Mouse (Mus musculus): ENCODE data around the gene Ncam1.
A peak's percentile ranks its signal among the peaks of the same experiment; 100 is the strongest.

Ncam1 gene

DNA sequence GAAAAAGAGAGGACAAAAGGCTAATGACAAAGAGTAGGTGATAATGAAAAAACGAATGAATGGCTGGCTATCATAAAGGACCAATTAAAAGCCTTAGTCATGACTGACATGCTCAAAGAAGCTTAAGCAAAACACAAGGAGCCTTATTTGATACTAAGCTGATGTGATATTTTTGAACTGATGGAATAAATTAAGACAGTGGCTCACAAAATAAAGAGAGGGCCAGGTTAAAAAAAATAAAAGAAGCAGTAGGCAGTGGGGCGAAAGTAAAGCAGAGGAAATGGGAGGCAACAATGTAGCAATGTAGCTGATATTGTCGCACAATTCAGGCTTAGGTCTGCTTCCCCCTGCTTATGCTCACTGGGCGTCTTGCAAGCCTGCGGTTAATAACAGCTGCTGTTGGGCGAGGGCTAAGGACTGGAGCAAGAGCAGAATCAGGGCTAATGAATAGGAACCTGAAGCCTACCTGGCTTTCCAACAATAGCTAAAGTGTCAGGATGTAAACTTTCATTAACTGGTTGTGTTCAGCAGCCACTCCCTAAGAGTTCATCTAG lies 126.0 kb downstream of the Ncam1 start:
- DNase-seq: no peak

DNA sequence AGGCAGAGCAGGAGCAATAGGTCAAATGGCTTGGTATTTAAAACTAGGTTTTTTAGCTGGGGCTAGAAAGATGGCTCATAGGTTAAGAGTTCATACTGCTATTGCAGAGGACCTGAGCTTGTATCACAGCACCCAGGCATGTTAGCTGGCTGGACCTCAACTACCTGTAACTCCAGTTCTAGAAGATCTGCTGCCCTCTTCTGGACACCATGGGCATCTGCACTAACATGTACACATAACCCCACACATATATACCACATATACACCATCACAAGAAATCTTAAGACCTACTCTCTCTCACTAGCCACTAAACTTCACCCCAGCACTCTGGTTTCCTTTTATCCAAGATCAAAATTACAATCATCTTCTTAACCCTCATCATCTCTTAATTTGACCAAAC lies 131.7 kb downstream of the Ncam1 start:
- no peak for DNase-seq

DNA sequence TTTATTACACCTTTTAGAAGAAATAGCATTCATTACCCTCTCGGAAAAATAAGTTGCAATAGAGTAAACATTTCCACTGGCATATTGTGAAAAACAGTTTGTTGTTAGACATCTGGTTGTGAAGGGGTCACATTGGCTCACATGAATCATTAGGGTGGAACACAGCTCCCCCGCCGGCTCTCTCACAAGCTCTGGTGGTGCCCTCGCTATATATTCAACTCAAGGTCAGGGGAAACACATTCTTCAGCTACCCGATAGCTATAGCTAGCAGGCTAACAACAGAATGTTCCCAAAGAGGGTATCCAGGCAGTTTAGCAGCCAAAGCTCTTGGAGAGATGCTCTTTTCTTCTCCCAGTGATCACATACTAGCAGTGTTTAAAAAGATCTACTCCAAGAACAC lies 133.4 kb downstream of the Ncam1 start:
- no peak for DNase-seq

GRCm38 (mm10) chr9:49663927-49664320 lies 134.8 kb downstream of the Ncam1 start:
- no peak for DNase-seq

- no peak for DNase-seq
Measured at GRCm38 (mm10) chr9:49662958-49663926, 135.5 kb downstream of the Ncam1 start.

DNA sequence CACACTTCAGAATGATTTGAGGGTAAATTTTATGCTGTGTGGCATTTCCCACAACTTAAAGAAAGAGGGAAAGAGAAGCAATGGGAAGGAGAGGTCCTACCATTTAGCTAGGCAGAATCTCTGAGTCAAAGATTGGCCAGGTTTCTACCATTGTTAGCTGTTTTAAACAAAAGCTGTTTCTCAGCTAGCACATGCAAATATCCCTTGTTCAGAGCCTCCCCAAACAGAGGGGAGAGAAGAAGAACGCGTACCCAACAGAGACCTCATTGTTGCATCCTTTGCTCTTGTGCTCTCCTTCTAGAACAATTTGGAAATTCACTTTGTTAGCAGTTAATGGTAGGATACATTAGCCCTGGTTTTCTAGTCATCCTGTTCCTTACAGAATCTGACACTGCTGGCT lies 137.2 kb downstream of the Ncam1 start:
- DNase-seq: peak; percentile 51

DNA sequence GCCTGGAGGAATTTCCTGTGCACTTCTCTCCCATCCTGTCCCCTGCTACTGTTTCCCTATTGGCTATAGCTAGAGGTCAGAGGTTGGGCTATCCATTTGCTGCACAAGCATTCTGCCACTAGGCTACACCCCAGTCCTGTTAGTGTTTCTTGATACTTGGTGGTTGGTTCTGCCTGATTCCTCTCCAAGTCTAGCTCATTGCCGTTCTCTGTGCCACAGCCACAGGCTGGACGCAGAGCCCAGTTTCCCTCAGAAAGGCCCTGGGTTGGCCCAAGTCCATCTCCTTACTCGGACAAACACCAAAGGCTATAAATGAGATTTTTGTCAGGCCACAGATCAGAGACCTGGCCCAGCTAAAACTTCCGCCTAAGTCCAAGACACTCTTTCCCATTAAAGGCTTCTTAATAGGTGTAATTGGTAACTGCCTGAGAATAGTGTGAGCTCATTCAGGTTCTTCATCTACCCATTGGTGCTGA lies 140.3 kb downstream of the Ncam1 start:
- DNase-seq: peak; percentile 67

- DNase-seq: no peak
Measured at GRCm38 (mm10) chr9:49654470-49654869, 144.3 kb downstream of the Ncam1 start.

DNA sequence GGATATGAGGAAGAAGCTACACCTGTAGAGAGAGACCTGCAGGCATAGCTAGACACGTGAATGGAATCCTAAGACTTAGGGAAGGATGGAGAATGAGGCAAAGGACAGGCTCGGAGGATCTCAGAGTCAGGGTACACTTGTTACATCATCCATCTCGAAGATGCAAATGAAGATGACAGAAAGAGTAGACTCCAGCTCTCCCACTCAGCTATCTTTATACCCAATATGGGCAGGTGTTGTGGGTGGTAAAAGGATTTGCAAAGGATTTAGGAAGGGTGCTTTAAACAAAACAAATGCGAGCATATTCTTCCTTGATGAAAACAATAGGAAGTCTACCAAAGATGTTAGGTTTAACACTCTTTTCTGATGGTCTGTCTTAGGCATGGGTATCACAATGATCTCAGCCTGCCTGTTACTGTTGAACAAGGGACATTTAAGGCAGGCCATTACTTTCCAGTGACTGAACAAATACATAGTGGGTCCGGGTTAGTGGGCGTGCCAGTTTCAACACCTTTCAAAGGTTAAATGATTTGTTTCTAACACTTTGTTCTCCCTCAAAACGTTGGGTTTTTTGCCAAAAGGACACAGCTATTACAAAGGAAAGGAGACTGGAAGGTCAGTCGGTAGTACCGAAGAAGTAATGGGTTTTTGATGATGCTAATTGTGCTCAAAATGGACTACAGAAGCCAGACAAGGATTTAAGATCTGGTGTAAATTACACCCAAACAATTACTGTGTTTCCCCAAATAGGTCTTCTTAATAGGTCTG lies 145.1 kb downstream of the Ncam1 start:
- no peak for DNase-seq

GRCm38 (mm10) chr9:49644296-49644695 lies 154.4 kb downstream of the Ncam1 start:
- no peak for DNase-seq

DNA sequence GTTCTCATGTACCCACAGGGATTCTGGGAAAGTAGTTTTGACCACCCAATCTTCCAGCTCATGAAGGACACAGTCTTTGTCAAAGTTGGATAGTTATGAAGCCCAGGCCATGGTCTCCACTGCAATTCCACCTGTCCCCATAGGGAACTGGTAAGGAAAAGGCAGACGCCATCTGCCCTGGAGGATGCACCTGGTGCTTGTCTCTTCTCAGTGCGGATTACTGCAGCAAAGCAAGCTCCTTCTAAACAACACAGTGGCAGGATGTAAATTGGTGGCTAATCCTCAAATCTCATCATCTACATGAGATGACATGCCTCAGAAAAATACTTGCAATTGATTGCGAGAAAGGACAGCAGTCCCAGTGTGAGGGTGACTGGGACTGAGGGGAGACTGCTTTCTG lies 158.0 kb downstream of the Ncam1 start:
- no peak for DNase-seq

DNA sequence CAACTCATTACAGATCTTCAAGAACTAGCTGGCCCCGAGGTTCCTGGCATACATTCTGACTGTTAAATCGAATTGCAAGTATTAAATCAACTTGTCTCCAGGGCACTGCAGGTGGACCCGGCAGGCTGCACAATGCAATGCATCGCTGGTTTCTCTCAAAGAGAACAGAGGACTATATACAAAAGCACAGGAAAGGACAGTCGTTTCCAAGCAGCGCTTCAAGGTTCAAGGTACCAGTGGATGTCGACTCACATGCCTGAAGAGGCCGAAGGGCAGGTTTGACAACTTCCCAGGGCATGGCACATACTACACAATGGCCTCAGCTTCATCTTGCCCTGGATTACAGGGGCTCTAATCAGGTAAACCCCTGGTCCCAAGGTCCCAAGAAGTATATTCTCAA lies 158.6 kb downstream of the Ncam1 start:
- DNase-seq: no peak

DNA sequence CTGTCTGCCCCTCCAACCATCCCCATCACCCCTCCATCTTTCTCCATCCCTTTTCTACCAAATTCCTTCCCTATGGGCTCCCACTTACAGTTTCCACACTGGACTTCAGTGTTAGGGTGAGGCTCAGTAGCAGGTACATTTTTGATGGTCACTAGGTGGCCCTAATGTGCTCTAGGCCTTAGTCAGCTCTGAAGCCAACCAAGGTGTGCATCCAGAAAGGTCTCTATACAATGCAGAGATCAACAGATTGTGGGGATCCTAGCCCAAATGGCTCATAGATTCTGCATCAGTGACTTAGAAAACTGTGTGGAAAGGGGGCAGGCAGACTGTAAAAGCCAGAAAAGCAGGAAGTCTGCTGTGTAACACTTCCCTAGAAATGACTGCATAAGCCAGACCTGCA lies 160.8 kb downstream of the Ncam1 start:
- DNase-seq: no peak

- no peak for DNase-seq
Measured at GRCm38 (mm10) chr9:49635668-49636326, 162.9 kb downstream of the Ncam1 start.

- no peak for DNase-seq
Measured at GRCm38 (mm10) chr9:49632591-49632990, 166.1 kb downstream of the Ncam1 start.

DNA sequence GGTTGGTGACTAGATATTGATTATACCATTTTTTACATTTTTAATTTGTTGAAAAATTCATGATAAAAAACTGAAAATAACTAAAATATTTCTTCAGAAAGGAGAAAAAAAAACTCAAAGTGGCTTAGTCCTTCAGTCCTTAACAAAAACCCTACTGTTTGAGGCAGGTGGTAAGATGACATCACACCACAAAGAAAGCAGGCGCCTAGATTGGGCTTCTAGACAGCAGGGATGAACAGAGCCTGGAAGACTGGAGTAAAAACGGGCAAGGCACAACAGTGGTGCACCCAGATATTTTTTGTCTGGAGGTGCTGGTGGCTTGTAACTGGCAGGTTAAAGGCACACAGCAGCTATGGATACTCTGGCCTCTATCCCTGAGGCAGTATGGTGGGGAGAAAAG lies 168.4 kb downstream of the Ncam1 start:
- no peak for DNase-seq

DNA sequence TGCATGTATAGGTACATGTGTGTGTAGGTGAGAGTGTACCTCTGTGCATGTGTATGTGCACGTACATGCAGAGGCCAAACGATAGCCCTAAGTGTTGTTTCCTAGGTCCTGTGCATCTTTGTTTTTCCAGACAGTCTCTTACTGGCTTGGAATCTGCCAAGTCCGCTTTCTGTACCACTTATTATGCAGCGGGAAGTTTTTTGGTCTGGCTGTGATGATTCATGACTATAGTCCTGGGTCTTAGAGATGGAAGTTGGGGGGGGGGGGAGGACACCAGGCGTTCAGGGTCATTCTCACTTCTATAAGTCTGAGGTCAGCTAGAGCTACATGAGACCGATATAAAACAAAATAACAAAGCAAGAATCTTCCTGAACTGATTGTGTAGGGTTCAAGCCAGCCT lies 173.8 kb downstream of the Ncam1 start:
- DNase-seq: no peak

DNA sequence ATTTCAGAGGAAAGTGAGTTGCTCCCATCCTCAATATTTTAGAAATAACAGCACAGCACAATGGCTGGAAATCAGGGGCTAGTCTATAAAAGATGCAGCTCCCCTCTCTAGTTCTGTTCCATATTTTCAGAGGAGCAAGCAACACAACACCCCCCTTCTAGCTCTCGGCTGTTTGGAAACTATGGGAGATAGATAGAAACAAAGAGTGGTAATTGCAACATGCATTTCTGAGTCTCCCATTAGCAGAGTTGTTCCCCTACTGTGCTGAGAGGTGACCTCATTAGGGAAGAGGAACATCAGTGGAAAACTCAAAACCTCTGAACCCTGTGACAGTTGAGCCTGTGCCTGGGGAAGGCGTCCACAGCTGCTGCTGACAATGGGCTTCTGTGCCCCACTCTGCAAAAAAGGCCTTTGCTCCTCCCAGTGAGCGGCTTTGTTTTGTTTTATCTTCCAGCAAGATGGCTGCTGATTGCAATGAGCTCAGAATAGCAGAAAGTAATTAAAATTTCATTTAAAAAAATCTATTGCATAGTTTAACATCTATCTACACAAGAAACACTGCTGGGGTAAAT lies 174.7 kb downstream of the Ncam1 start:
- DNase-seq: peak; percentile 73

- no peak for DNase-seq
Measured at GRCm38 (mm10) chr9:49622928-49623676, 175.6 kb downstream of the Ncam1 start.

DNA sequence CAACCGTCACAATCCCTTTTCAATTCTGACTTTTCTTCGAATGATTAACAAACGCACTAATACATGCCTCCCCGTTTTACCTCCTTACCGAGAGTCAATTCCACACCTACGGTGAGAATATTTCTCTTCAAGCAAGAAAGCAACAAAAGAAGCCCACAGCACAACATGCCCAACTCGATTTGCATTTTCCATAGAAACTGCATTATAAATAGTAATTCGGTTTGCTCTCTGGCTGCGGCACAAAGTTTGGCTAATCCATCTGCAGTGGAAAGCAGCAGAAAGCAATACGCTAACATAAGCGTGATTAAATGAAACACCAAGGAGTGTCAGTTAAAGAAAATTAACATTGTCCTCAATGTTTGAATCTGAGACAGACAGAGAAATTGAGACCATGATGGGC lies 177.0 kb downstream of the Ncam1 start:
- DNase-seq: peak; percentile 55

GRCm38 (mm10) chr9:49618699-49619392 lies 179.9 kb downstream of the Ncam1 start:
- DNase-seq: peak; percentile 81
